Mouse (Mus musculus): ENCODE data around the gene Abcg5.

DNA sequence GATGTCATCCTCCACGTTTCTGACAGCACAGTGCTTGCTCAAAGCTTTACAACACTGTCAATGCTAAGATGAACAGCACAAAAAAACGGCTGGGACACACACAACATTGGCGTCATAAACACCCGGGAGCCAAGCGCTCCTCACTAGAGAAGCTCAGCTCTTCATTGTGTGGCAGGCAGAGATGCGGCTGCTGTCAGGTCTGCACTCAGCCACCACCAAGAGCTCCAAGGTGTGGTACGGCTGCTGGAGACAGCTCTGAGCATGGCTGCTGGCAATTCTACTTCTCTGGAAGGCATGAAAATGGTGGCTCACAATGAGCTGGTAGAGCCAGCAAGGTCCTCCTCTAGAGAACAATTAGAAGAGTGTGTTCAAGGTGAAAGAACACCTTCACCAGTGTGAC, 26.0 kb upstream of the Abcg5 start:
- TF ChIP-seq POLR2A (IDR thresholded peaks at IDR 0.05; ENCODE audit: insufficient read depth, low read length) (no peak), CTCF (IDR thresholded peaks at IDR 0.05; ENCODE audit: low read depth, low read length) (no peak), EP300 (IDR thresholded peaks at IDR 0.05; ENCODE audit: insufficient read depth, low read depth, low read length) (no peak)
